Mouse (Mus musculus): ENCODE results near the gene Rab40c. TPM values are rescaled to one million over a fixed set of nuclear protein-coding genes. Genes with fewer than 3 reads are reported as not detected.
A peak's percentile ranks its signal among the peaks of the same experiment; 100 is the strongest.

The Rab40c gene
- polyA plus RNA-seq, 1 experiment from 2014 or later: 17.2 TPM

- H3K4me3 ChIP-seq (ENCODE audit: low read depth, low read length): no peak overlapping the region
- no peaks in the 10 kb centered on the region for H3K4me1 ChIP-seq (ENCODE audit: control insufficient read depth, insufficient read depth, low read length)
- peaks cover 14% of the 10 kb centered on the region; the same call in 1 of the 2 replicates for H3K36me3 ChIP-seq (ENCODE audit: control insufficient read depth, insufficient read depth, low read length)
These were observed 38.1 kb upstream of the Rab40c start for GRCm38 (mm10) chr17:25957586-25958051.

GRCm38 (mm10) chr17:25956631-25957030, 37.1 kb upstream of the Rab40c start:
- ATAC-seq (ENCODE audit: insufficient number of reproducible peaks, insufficient read depth, low FRiP score, low read depth): no peak
- Histone ChIP-seq H3K9me3 (ENCODE audit: control insufficient read depth, low read depth, low read length) (no peaks in the 10 kb centered on the region), H3K27ac (ENCODE audit: low read length) (no peak overlapping the region), H3K4me3 (ENCODE audit: low read depth, low read length) (no peak overlapping the region), H3K4me2 (replicated peaks; ENCODE audit: low read depth, low read length) (no peak overlapping the region), H3K4me1 (ENCODE audit: control insufficient read depth, insufficient read depth, low read length) (0 out of 2 replicates have a peak, but pooled peaks cover 2% of the 10 kb centered on the region), H3K9ac (replicated peaks; ENCODE audit: low read depth, low read length) (no peak overlapping the region), H3K27me3 (ENCODE audit: control insufficient read depth, insufficient read depth, low read length) (peaks cover 17% of the 10 kb centered on the region; the same call in 1 of the 2 replicates), H3K36me3 (ENCODE audit: control insufficient read depth, insufficient read depth, low read length) (peaks cover 14% of the 10 kb centered on the region; the same call in 1 of the 2 replicates)
- 78% methylated on average over 7 of the region's 7 CpGs for WGBS

More at GRCm38 (mm10) chr17:25957586-25958051, 38.1 kb upstream of the Rab40c start:
- H3K27me3 ChIP-seq (ENCODE audit: control insufficient read depth, insufficient read depth, low read length): 0 out of 2 replicates have a peak, but pooled peaks cover 8% of the 10 kb centered on the region
- ATAC-seq (ENCODE audit: insufficient number of reproducible peaks, insufficient read depth, low FRiP score, low read depth): no peak
- H3K4me2 ChIP-seq (replicated peaks; ENCODE audit: low read depth, low read length): no peak overlapping the region
- H3K9me3 ChIP-seq (ENCODE audit: control insufficient read depth, low read depth, low read length): no peaks in the 10 kb centered on the region
- no peak overlapping the region for H3K9ac ChIP-seq (replicated peaks; ENCODE audit: low read depth, low read length)
- no peak overlapping the region for H3K27ac ChIP-seq (ENCODE audit: low read length)
- WGBS: 84% methylated on average over 14 of the region's 14 CpGs

GRCm38 (mm10) chr17:25956201-25956600, 36.7 kb upstream of the Rab40c start:
- Histone ChIP-seq H3K4me3 (ENCODE audit: low read depth, low read length) (no peak overlapping the region), H3K9ac (replicated peaks; ENCODE audit: low read depth, low read length) (no peak overlapping the region), H3K27me3 (ENCODE audit: control insufficient read depth, insufficient read depth, low read length) (peaks cover 20% of the 10 kb centered on the region), H3K9me3 (ENCODE audit: control insufficient read depth, low read depth, low read length) (no peaks in the 10 kb centered on the region), H3K27ac (ENCODE audit: low read length) (no peak overlapping the region), H3K4me1 (ENCODE audit: control insufficient read depth, insufficient read depth, low read length) (peaks cover 6% of the 10 kb centered on the region; the same call in 1 of the 2 replicates), H3K4me2 (replicated peaks; ENCODE audit: low read depth, low read length) (no peak overlapping the region), H3K36me3 (ENCODE audit: control insufficient read depth, insufficient read depth, low read length) (peaks cover 14% of the 10 kb centered on the region; the same call in 1 of the 2 replicates)
- no peak for ATAC-seq (ENCODE audit: insufficient number of reproducible peaks, insufficient read depth, low FRiP score, low read depth)
- WGBS: 79% methylated on average over 7 of the region's 7 CpGs

GRCm38 (mm10) chr17:25955736-25956135, 36.2 kb upstream of the Rab40c start:
- no peak overlapping the region for H3K4me3 ChIP-seq (ENCODE audit: low read depth, low read length)
- peaks cover 8% of the 10 kb centered on the region; the same call in 1 of the 2 replicates for H3K4me1 ChIP-seq (ENCODE audit: control insufficient read depth, insufficient read depth, low read length)
- peaks cover 22% of the 10 kb centered on the region for H3K27me3 ChIP-seq (ENCODE audit: control insufficient read depth, insufficient read depth, low read length)
- 61% methylated on average over 3 of the region's 3 CpGs for WGBS
- H3K9ac ChIP-seq (replicated peaks; ENCODE audit: low read depth, low read length): no peak overlapping the region
- H3K27ac ChIP-seq (ENCODE audit: low read length): no peak overlapping the region
- no peaks in the 10 kb centered on the region for H3K9me3 ChIP-seq (ENCODE audit: control insufficient read depth, low read depth, low read length)
- H3K4me2 ChIP-seq (replicated peaks; ENCODE audit: low read depth, low read length): no peak overlapping the region
- ATAC-seq (ENCODE audit: insufficient number of reproducible peaks, insufficient read depth, low FRiP score, low read depth): no peak
- H3K36me3 ChIP-seq (ENCODE audit: control insufficient read depth, insufficient read depth, low read length): peaks cover 14% of the 10 kb centered on the region; the same call in 1 of the 2 replicates

GRCm38 (mm10) chr17:25954671-25955070, 35.1 kb upstream of the Rab40c start:
- 68% methylated on average over 2 of the region's 2 CpGs for WGBS
- no peak for ATAC-seq (ENCODE audit: insufficient number of reproducible peaks, insufficient read depth, low FRiP score, low read depth)
- peaks cover 5% of the 10 kb centered on the region; the same call in 1 of the 2 replicates for H3K36me3 ChIP-seq (ENCODE audit: control insufficient read depth, insufficient read depth, low read length)
- no peak overlapping the region for H3K4me3 ChIP-seq (ENCODE audit: low read depth, low read length)
- H3K4me2 ChIP-seq (replicated peaks; ENCODE audit: low read depth, low read length): no peak overlapping the region
- peaks cover 8% of the 10 kb centered on the region; the same call in 1 of the 2 replicates for H3K4me1 ChIP-seq (ENCODE audit: control insufficient read depth, insufficient read depth, low read length)
- no peak overlapping the region for H3K9ac ChIP-seq (replicated peaks; ENCODE audit: low read depth, low read length)
- H3K9me3 ChIP-seq (ENCODE audit: control insufficient read depth, low read depth, low read length): no peaks in the 10 kb centered on the region
- no peak overlapping the region for H3K27ac ChIP-seq (ENCODE audit: low read length)
- H3K27me3 ChIP-seq (ENCODE audit: control insufficient read depth, insufficient read depth, low read length): peaks cover 28% of the 10 kb centered on the region

- H3K27ac ChIP-seq (ENCODE audit: low read length): no peak overlapping the region
- no peak overlapping the region for H3K4me2 ChIP-seq (replicated peaks; ENCODE audit: low read depth, low read length)
- no peaks in the 10 kb centered on the region for H3K9me3 ChIP-seq (ENCODE audit: control insufficient read depth, low read depth, low read length)
- H3K27me3 ChIP-seq (ENCODE audit: control insufficient read depth, insufficient read depth, low read length): peaks cover 28% of the 10 kb centered on the region
- no peak overlapping the region for H3K9ac ChIP-seq (replicated peaks; ENCODE audit: low read depth, low read length)
- 81% methylated on average over 5 of the region's 5 CpGs for WGBS
- H3K4me1 ChIP-seq (ENCODE audit: control insufficient read depth, insufficient read depth, low read length): peaks cover 8% of the 10 kb centered on the region; the same call in 1 of the 2 replicates
- no peak overlapping the region for H3K4me3 ChIP-seq (ENCODE audit: low read depth, low read length)
- no peak for ATAC-seq (ENCODE audit: insufficient number of reproducible peaks, insufficient read depth, low FRiP score, low read depth)
- H3K36me3 ChIP-seq (ENCODE audit: control insufficient read depth, insufficient read depth, low read length): no peaks in the 10 kb centered on the region
These were observed 33.6 kb upstream of the Rab40c start for GRCm38 (mm10) chr17:25953161-25953560.

GRCm38 (mm10) chr17:25951803-25952623, 32.5 kb upstream of the Rab40c start, which contains the start of gene A930017K11Rik:
Gene A930017K11Rik (minus strand): TSS chr17:25952565.
- peaks cover 28% of the 10 kb centered on the region for H3K27me3 ChIP-seq (ENCODE audit: control insufficient read depth, insufficient read depth, low read length)
- no peaks in the 10 kb centered on the region for H3K36me3 ChIP-seq (ENCODE audit: control insufficient read depth, insufficient read depth, low read length)
- peak within 1 kb of the TSS; percentile 71 for H3K4me2 ChIP-seq (replicated peaks; ENCODE audit: low read depth, low read length)
- H3K4me1 ChIP-seq (ENCODE audit: control insufficient read depth, insufficient read depth, low read length): peaks cover 8% of the 10 kb centered on the region; the same call in 1 of the 2 replicates
- WGBS: 2% methylated on average over 58 of the region's 58 CpGs
- H3K9ac ChIP-seq (replicated peaks; ENCODE audit: low read depth, low read length): peak within 1 kb of the TSS; percentile 14; the same call in 1 of the 2 replicates
- H3K4me3 ChIP-seq (ENCODE audit: low read depth, low read length): peak within 1 kb of the TSS; percentile 36
- ATAC-seq (ENCODE audit: insufficient number of reproducible peaks, insufficient read depth, low FRiP score, low read depth): no peak
- no peaks in the 10 kb centered on the region for H3K9me3 ChIP-seq (ENCODE audit: control insufficient read depth, low read depth, low read length)
- no peak within 1 kb of the TSS for H3K27ac ChIP-seq (ENCODE audit: low read length)

GRCm38 (mm10) chr17:25951225-25951802, 31.8 kb upstream of the Rab40c start:
- no peak; the same call in 1 of the 2 replicates for ATAC-seq (ENCODE audit: insufficient number of reproducible peaks, insufficient read depth, low FRiP score, low read depth)
- WGBS: 1% methylated on average over 33 of the region's 33 CpGs
- no peak overlapping the region for H3K27ac ChIP-seq (ENCODE audit: low read length)

More at GRCm38 (mm10) chr17:25951225-25951802, 31.8 kb upstream of the Rab40c start:
- no peaks in the 10 kb centered on the region for H3K9me3 ChIP-seq (ENCODE audit: control insufficient read depth, low read depth, low read length)
- peak overlapping the region; percentile 36 for H3K4me3 ChIP-seq (ENCODE audit: low read depth, low read length)
- peaks cover 8% of the 10 kb centered on the region; the same call in 1 of the 2 replicates for H3K4me1 ChIP-seq (ENCODE audit: control insufficient read depth, insufficient read depth, low read length)
- H3K36me3 ChIP-seq (ENCODE audit: control insufficient read depth, insufficient read depth, low read length): no peaks in the 10 kb centered on the region
- peak overlapping the region; percentile 71 for H3K4me2 ChIP-seq (replicated peaks; ENCODE audit: low read depth, low read length)
- peaks cover 28% of the 10 kb centered on the region for H3K27me3 ChIP-seq (ENCODE audit: control insufficient read depth, insufficient read depth, low read length)
- peak overlapping the region; percentile 14; the same call in 1 of the 2 replicates for H3K9ac ChIP-seq (replicated peaks; ENCODE audit: low read depth, low read length)

Measured in stomach, embryonic 14.5 days (tissue).